Mouse (Mus musculus) liver, embryonic 14.5 days (tissue): ENCODE data around the gene Rpl27.

ENCODE experiments used
- CTCF ChIP-seq: IDR thresholded peaks from 2 replicates; pipeline ENCODE4 v1.5.1; 2016; ENCODE audit warnings: antibody characterized with exemption, low read depth, control low read depth
- EP300 ChIP-seq: IDR thresholded peaks from 2 replicates; pipeline ENCODE4 v1.6.1; 2016; ENCODE audit warnings: antibody characterized with exemption, low read depth

DNA sequence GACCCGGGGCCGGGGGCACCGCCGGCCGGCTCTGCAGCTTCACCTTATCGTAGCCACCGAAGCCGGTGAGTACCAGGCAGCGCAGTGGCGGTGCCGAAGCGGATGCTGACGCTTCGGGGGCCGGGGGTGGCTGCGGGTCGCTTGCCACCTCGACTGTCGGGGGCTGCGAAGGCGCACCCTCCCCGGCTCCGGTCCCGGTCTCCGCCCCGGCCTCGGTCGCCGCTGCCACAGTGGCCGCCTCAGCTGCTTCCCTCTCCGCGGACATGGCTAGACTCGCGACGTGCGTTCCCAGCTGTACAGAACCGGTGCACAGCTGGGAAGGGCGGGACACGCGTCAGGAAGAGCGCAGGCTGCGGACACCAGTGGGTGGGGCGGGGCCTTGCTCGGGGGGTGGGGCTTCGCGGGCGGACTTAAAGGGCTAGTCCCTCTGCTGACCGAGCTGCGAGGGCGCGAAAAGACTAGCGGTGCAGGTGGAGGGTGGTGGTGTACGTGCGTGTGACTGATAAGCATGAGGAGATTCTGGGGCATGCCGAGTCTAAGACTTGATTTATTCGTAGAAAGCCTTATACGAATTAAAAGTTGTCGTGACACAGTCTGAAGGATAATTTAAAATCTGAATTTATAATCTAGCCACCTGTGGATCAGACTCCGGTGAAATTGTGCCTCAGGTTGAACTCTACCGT, 23.9 kb downstream of the Rpl27 start, which contains the start of gene Vat1:
- TF ChIP-seq EP300 (peak; percentile 30; the same call in 1 of the 2 replicates), CTCF (0 out of 2 replicates have a peak, but pooled peaks have one; percentile 12)
